Mouse (Mus musculus) limb, embryonic 14.5 days (tissue): ENCODE data around the gene Ddx28. TPM values are rescaled to one million over a fixed set of nuclear protein-coding genes. Genes with fewer than 3 reads are reported as not detected.
A peak's percentile ranks its signal among the peaks of the same experiment; 100 is the strongest.
"Not testable (repeated sequence)": the region's sequence is repeated elsewhere in the genome, so short reads cannot be mapped to it uniquely, and the experiment has no call there.

ENCODE experiments used
- ATAC-seq: fragments of 200-750 bp; cut with Nextera tagmentation; 2 replicates; pipeline ENCODE4 v1.8.0; 2017; ENCODE audit warnings: low read depth, moderate number of reproducible peaks, moderate TSS enrichment; ENCODE audit not compliant: low FRiP score
- DNase-seq: peaks from one replicate; pipeline ENCODE4 v3.0.0-alpha.2; 2015; ENCODE audit warnings: low spot score
- H3K27ac ChIP-seq: fragments of 300-500 bp; sonication (generic); replicated peaks from 2 replicates; pipeline ENCODE4 v1.5.1; 2014; ENCODE audit warnings: low read depth, mild to moderate bottlenecking, low read length, moderate library complexity, mixed read lengths
- H3K27me3 ChIP-seq: fragments of 300-500 bp; sonication (generic); 2 replicates; pipeline ENCODE4 v1.6.1; 2014; ENCODE audit warnings: low read length, mixed read lengths; ENCODE audit not compliant: control insufficient read depth, insufficient read depth
- H3K36me3 ChIP-seq: fragments of 300-500 bp; sonication (generic); 2 replicates; pipeline ENCODE4 v1.6.1; 2014; ENCODE audit warnings: mild to moderate bottlenecking, low read length, moderate library complexity, mixed read lengths; ENCODE audit not compliant: control insufficient read depth, insufficient read depth
- H3K4me1 ChIP-seq: fragments of 300-500 bp; sonication (generic); 2 replicates; pipeline ENCODE4 v1.6.1; 2014; ENCODE audit warnings: antibody characterized with exemption, low read length, mixed read lengths; ENCODE audit not compliant: control insufficient read depth, insufficient read depth
- H3K4me2 ChIP-seq: fragments of 300-500 bp; sonication (generic); replicated peaks from 2 replicates; pipeline ENCODE4 v1.6.1; 2014; ENCODE audit warnings: low read depth, mild to moderate bottlenecking, low read length, moderate library complexity; ENCODE audit not compliant: severe bottlenecking
- H3K4me3 ChIP-seq: fragments of 300-500 bp; sonication (generic); replicated peaks from 2 replicates; pipeline ENCODE4 v1.5.1; 2014; ENCODE audit warnings: low read length
- H3K9ac ChIP-seq: fragments of 300-500 bp; sonication (generic); 2 replicates; pipeline ENCODE4 v1.6.1; 2014; ENCODE audit warnings: mild to moderate bottlenecking, low read depth, low read length, moderate library complexity; ENCODE audit not compliant: severe bottlenecking
- H3K9me3 ChIP-seq: fragments of 300-500 bp; sonication (generic); 2 replicates; pipeline ENCODE4 v1.6.1; 2016; ENCODE audit warnings: low read length; ENCODE audit not compliant: control insufficient read depth
- POLR2A ChIP-seq: fragments of 200-500 bp; IDR thresholded peaks from 2 replicates; pipeline ENCODE4 v1.8.0; 2012; ENCODE audit warnings: inconsistent platforms, mild to moderate bottlenecking, moderate library complexity, borderline replicate concordance; ENCODE audit not compliant: insufficient read depth, insufficient read length; ENCODE audit errors: extremely low read depth
- WGBS: fragments of 180-500 bp; shearing (Covaris S2); extraction: QIAGEN DNeasy Blood & Tissue Kit; methylation state at CpG from one replicate; pipeline ENCODE4 v1.1.7; 2014; 5-methylcytosine and 5-hydroxymethylcytosine counted together
- polyA plus RNA-seq, 2 experiments: library from polyadenylated mRNA; depleted of rRNA in 1 of 2; stranded (reverse) in 1 of 2; unstranded in 1 of 2; fragments of >200 nt; fragmentation: Nextera tagmentation in 1 of 2; extraction: Ambion mirVana in 1 of 2; gene quantifications; 2 replicates each; pipeline versions ENCODE4 v1.2.1 to v1.2.3; 2012 to 2014

Ddx28 gene
- polyA plus RNA-seq, 2 experiments, result 12.9 to 17.2 TPM

GRCm38 (mm10) chr8:106039605-106040004 lies 27.9 kb upstream of the Ddx28 start:
- ATAC-seq, result no peak
- TF ChIP-seq POLR2A, result no peak
- no peak overlapping the region for H3K4me3 ChIP-seq
- WGBS, result 78% methylated on average over 4 of the region's 4 CpGs
- H3K36me3 ChIP-seq, result peaks cover 19% of the 10 kb centered on the region
- no peak overlapping the region for H3K9ac ChIP-seq
- H3K4me1 ChIP-seq, result no peaks in the 10 kb centered on the region
- H3K27me3 ChIP-seq, result no peaks in the 10 kb centered on the region
- no peak overlapping the region for H3K4me2 ChIP-seq
- no peak for DNase-seq
- H3K9me3 ChIP-seq, result no peaks in the 10 kb centered on the region
- no peak overlapping the region for H3K27ac ChIP-seq

GRCm38 (mm10) chr8:106038721-106039120 lies 27.0 kb upstream of the Ddx28 start:
- no peak overlapping the region for H3K9ac ChIP-seq
- no peak for TF ChIP-seq POLR2A

GRCm38 (mm10) chr8:106022483-106022882 lies 10.8 kb upstream of the Ddx28 start:
- H3K4me2 ChIP-seq, result no peak overlapping the region
- H3K27me3 ChIP-seq, result no peaks in the 10 kb centered on the region
- no peak overlapping the region for H3K9ac ChIP-seq
- no peak; the same call in 1 of the 2 replicates for ATAC-seq
- H3K36me3 ChIP-seq, result peaks cover 20% of the 10 kb centered on the region
- H3K4me1 ChIP-seq, result no peaks in the 10 kb centered on the region
- no peak overlapping the region for H3K27ac ChIP-seq
- no peaks in the 10 kb centered on the region for H3K9me3 ChIP-seq
- no peak overlapping the region for H3K4me3 ChIP-seq
- TF ChIP-seq POLR2A, result no peak
- peak; percentile 62 for DNase-seq

More at GRCm38 (mm10) chr8:106038721-106039120, 27.0 kb upstream of the Ddx28 start:
- 92% methylated on average over 10 of the region's 10 CpGs for WGBS
- Histone ChIP-seq H3K36me3 (peaks cover 22% of the 10 kb centered on the region), H3K4me1 (no peaks in the 10 kb centered on the region), H3K27ac (no peak overlapping the region), H3K4me2 (no peak overlapping the region), H3K9me3 (no peaks in the 10 kb centered on the region), H3K4me3 (no peak overlapping the region), H3K27me3 (no peaks in the 10 kb centered on the region)
- DNase-seq, result no peak
- ATAC-seq, result no peak

- WGBS, result 86% methylated on average over 3 of the region's 3 CpGs
- no peak for ATAC-seq
- Histone ChIP-seq H3K9me3 (no peaks in the 10 kb centered on the region), H3K36me3 (peaks cover 23% of the 10 kb centered on the region), H3K9ac (no peak overlapping the region), H3K27ac (no peak overlapping the region), H3K27me3 (no peaks in the 10 kb centered on the region), H3K4me3 (no peak overlapping the region), H3K4me2 (no peak overlapping the region), H3K4me1 (no peaks in the 10 kb centered on the region)
- no peak for DNase-seq
- no peak for TF ChIP-seq POLR2A
These were observed 6.4 kb upstream of the Ddx28 start for GRCm38 (mm10) chr8:106018039-106018438.

GRCm38 (mm10) chr8:106017130-106017529 lies 5.4 kb upstream of the Ddx28 start:
- DNase-seq (no peak), ATAC-seq (no peak)
- H3K4me1 ChIP-seq, result no peaks in the 10 kb centered on the region
- peaks cover 23% of the 10 kb centered on the region for H3K36me3 ChIP-seq
- no peaks in the 10 kb centered on the region for H3K27me3 ChIP-seq
- WGBS, result 91% methylated on average over 7 of the region's 7 CpGs
- H3K9ac ChIP-seq, result no peak overlapping the region
- H3K4me3 ChIP-seq, result no peak overlapping the region
- TF ChIP-seq POLR2A, result no peak
- no peak overlapping the region for H3K27ac ChIP-seq
- H3K9me3 ChIP-seq, result no peaks in the 10 kb centered on the region
- H3K4me2 ChIP-seq, result no peak overlapping the region

- no peaks in the 10 kb centered on the region for H3K27me3 ChIP-seq
- no peak overlapping the region for H3K27ac ChIP-seq
- H3K9ac ChIP-seq, result no peak overlapping the region
- peaks cover 22% of the 10 kb centered on the region for H3K36me3 ChIP-seq
- H3K4me3 ChIP-seq, result no peak overlapping the region
- no peak for TF ChIP-seq POLR2A
- H3K9me3 ChIP-seq, result no peaks in the 10 kb centered on the region
- ATAC-seq, result no peak
- WGBS, result 91% methylated on average over 6 of the region's 6 CpGs
- H3K4me2 ChIP-seq, result no peak overlapping the region
- no peaks in the 10 kb centered on the region for H3K4me1 ChIP-seq
- DNase-seq, result no peak
These were observed 4.6 kb upstream of the Ddx28 start for GRCm38 (mm10) chr8:106016284-106016683.

GRCm38 (mm10) chr8:106012203-106012602 lies 521 bp upstream of the Ddx28 start:
- not testable (repeated sequence) for DNase-seq, H3K4me1 ChIP-seq, H3K36me3 ChIP-seq, H3K27me3 ChIP-seq, ATAC-seq, H3K27ac ChIP-seq, H3K9me3 ChIP-seq
- peak overlapping the region; percentile 95 for H3K4me3 ChIP-seq
- WGBS, result 84% methylated on average over 8 of the region's 8 CpGs
- peak overlapping the region; percentile 92 for H3K4me2 ChIP-seq
- 0 out of 2 replicates have a peak overlapping the region, but pooled peaks have one; percentile 91 for H3K9ac ChIP-seq
